Mouse (Mus musculus) liver, embryonic 12.5 days (tissue): ENCODE results near the gene Pwp2. TPM values are rescaled to one million over a fixed set of nuclear protein-coding genes. Genes with fewer than 3 reads are reported as not detected.

Experiments
- ATAC-seq: fragments of 200-750 bp; cut with Nextera tagmentation; 2 replicates; pipeline ENCODE4 v1.8.0; 2017; ENCODE audit warnings: moderate number of reproducible peaks, mild to moderate bottlenecking, moderate library complexity
- H3K27ac ChIP-seq: fragments of 300-500 bp; sonication (generic); 2 replicates; pipeline ENCODE4 v1.5.1; 2016; ENCODE audit warnings: mild to moderate bottlenecking
- H3K27me3 ChIP-seq: fragments of 300-500 bp; sonication (generic); replicated peaks from 2 replicates; pipeline ENCODE4 v1.6.1; 2016; ENCODE audit warnings: mild to moderate bottlenecking, moderate library complexity
- H3K36me3 ChIP-seq: fragments of 300-500 bp; sonication (generic); 2 replicates; pipeline ENCODE4 v1.6.1; 2016; ENCODE audit warnings: mild to moderate bottlenecking, moderate library complexity
- H3K4me1 ChIP-seq: fragments of 300-500 bp; sonication (generic); 2 replicates; pipeline ENCODE4 v1.6.1; 2016
- H3K4me2 ChIP-seq: fragments of 300-500 bp; sonication (generic); 2 replicates; pipeline ENCODE4 v1.6.1; 2016; ENCODE audit warnings: mild to moderate bottlenecking, moderate library complexity
- H3K4me3 ChIP-seq: fragments of 300-500 bp; sonication (generic); 2 replicates; pipeline ENCODE4 v1.5.1; 2016; ENCODE audit warnings: mild to moderate bottlenecking, moderate library complexity
- H3K9ac ChIP-seq: fragments of 300-500 bp; sonication (generic); 2 replicates; pipeline ENCODE4 v1.6.1; 2016; ENCODE audit warnings: mild to moderate bottlenecking, moderate library complexity
- H3K9me3 ChIP-seq: fragments of 300-500 bp; sonication (generic); replicated peaks from 2 replicates; pipeline ENCODE4 v1.6.1; 2016; ENCODE audit warnings: mild to moderate bottlenecking, moderate library complexity
- WGBS: fragments of 180-500 bp; shearing (Covaris S2); methylation state at CpG from one replicate; pipeline ENCODE4 v1.1.7; 2016; ENCODE audit not compliant: insufficient replicate concordance; 5-methylcytosine and 5-hydroxymethylcytosine counted together
- polyA plus RNA-seq: library from polyadenylated mRNA; unstranded; fragments of >200 nt; fragmentation: Nextera tagmentation; extraction: Ambion mirVana; gene quantifications from 2 replicates; pipeline ENCODE4 v1.2.1, GENCODE M21; 2016

Gene Pwp2
- polyA plus RNA-seq, 1 experiment from 2014 or later, result 25.5 TPM

DNA sequence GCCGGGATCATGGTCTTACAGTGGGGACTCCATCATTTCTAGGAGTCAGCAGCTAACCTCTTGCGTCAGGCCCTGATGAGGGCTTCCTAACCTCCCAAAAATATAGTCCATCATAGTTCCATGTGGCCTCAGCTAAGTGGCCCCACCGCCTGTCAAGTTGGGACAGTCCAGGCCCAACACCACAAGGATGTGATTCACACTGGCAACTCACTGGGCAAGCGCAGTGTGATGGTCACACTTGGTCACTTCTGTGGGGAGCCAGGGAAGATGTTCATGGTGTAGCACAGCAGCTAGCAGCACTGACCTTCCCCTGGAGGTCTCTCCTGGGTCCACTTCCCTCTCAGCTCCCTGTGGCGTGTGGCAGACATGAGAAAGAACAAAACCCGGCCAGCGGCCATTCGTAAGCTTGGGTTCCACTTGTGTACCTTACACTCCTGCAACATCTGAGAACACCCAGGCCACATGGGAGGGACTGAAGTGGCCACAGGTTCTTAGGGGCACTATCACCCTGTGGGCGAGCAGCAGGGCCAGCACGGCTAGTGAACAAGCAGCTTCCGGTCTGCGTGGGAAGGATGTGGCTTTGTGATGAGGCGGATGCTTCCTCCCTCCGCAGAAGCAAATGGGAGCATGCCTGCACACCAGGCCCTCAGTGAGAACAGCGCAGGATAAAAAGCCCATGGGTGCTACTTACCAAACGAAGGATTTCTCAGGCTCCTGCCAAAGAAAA is 24.4 kb downstream of the Pwp2 start:
- H3K27ac ChIP-seq, result no peak overlapping the region
- no peaks in the 10 kb centered on the region for H3K27me3 ChIP-seq

DNA sequence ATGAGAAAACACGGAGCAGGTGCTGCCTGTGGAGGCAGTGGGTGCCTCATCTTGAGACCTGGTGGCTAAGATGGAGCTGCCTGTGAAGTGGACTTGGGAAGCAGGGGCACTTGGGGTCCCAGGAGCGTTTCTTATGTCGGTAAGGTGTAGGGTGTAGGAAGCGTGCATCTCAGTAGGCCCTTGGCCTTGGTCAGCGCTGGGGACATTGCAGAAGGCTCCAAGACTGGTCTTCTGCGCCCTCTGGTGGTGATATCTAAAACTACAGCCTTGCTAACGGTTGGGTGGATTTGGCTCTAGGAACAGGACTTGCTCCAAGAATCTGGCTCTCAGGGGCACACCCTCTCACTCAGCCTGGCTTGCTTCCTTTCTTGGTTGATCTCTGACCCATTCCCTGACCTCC is 25.0 kb downstream of the Pwp2 start:
- Histone ChIP-seq H3K9me3 (no peaks in the 10 kb centered on the region), H3K36me3 (peaks cover 34% of the 10 kb centered on the region), H3K27ac (peak overlapping the region; percentile 49), H3K4me3 (peak overlapping the region; percentile 36; the same call in 1 of the 2 replicates), H3K9ac (peak overlapping the region; percentile 25; the same call in 1 of the 2 replicates), H3K27me3 (no peaks in the 10 kb centered on the region), H3K4me1 (peaks cover 19% of the 10 kb centered on the region), H3K4me2 (peak overlapping the region; percentile 59)
- ATAC-seq, result peak; percentile 55
- 2% methylated on average over 7 of the region's 7 CpGs for whole genome bisulfite sequencing

More for the DNA sequence above, 24.4 kb downstream of the Pwp2 start:
- Histone ChIP-seq H3K36me3 (peaks cover 40% of the 10 kb centered on the region), H3K4me1 (peaks cover 19% of the 10 kb centered on the region), H3K4me3 (no peak overlapping the region), H3K9me3 (no peaks in the 10 kb centered on the region), H3K9ac (no peak overlapping the region), H3K4me2 (no peak overlapping the region)
- WGBS, result 56% methylated on average over 16 of the region's 16 CpGs
- peak; percentile 6; the same call in 1 of the 2 replicates for ATAC-seq

DNA sequence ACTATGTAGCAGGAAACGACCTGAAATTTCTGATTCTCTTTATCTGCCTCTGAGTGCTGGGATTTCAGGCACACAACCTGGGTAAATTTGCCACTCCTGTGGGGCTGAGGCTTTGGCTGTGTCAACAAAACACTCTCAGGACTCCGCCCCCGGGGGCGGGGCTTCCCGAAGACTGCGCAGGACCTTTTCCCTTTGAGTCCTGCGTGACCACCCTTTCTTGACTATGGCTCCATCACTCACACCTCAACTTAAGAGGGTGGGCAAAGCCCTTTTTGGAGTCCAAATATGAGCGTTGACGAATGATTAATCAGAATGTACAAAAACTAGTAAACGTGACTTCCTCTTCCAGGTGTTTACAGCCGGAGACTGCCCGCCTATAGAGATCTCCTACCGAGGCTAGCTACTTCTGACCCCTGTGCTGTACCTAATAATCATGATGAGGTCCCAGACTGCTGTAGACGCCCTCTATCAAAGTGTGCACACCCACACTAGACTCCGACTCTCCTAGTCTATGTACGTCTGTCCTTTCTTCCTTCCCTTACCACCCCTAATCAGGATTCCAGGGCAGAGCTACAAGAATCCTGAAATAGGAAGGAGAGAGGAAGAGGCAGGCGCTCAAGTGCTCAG is 25.6 kb downstream of the Pwp2 start:
- Histone ChIP-seq H3K4me3 (peak overlapping the region; percentile 36), H3K9ac (peak overlapping the region; percentile 25; the same call in 1 of the 2 replicates), H3K36me3 (peaks cover 28% of the 10 kb centered on the region), H3K27ac (peak overlapping the region; percentile 49), H3K9me3 (no peaks in the 10 kb centered on the region), H3K4me1 (peaks cover 19% of the 10 kb centered on the region), H3K4me2 (peak overlapping the region; percentile 59), H3K27me3 (no peaks in the 10 kb centered on the region)
- WGBS, result 15% methylated on average over 17 of the region's 17 CpGs
- ATAC-seq, result peak; percentile 43

DNA sequence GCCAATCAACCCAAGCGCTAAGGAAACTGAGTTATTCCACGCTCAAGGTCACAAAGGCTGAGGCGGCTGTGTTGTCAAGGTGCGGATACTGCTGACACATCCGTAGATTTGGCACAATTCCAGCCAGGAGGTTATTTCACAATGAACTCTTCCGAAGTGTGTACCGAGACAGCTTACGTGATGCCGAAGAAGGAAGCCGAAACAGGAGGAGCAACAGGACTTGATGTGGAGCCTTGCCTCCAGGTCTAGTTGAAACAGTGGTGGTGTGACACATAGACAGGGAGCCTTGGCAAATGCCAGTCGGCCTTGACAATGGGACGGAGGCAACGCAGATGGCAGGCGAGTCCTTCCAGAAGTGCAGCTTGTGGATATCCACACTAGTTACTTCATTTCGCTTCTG is 26.9 kb downstream of the Pwp2 start:
- H3K4me1 ChIP-seq, result peaks cover 19% of the 10 kb centered on the region
- H3K4me2 ChIP-seq, result no peak overlapping the region
- no peak overlapping the region for H3K9ac ChIP-seq
- no peaks in the 10 kb centered on the region for H3K27me3 ChIP-seq
- H3K4me3 ChIP-seq, result no peak overlapping the region
- no peak for ATAC-seq
- peaks cover 18% of the 10 kb centered on the region for H3K36me3 ChIP-seq
- H3K9me3 ChIP-seq, result no peaks in the 10 kb centered on the region
- H3K27ac ChIP-seq, result no peak overlapping the region
- 80% methylated on average over 15 of the region's 15 CpGs for WGBS

GRCm38 (mm10) chr10:78156926-78157325 is 28.0 kb downstream of the Pwp2 start:
- no peak for ATAC-seq
- WGBS, result 58% methylated on average over 6 of the region's 6 CpGs
- Histone ChIP-seq H3K27me3 (0 out of 2 replicates have a peak, but pooled peaks cover 6% of the 10 kb centered on the region), H3K9me3 (no peaks in the 10 kb centered on the region), H3K9ac (no peak overlapping the region), H3K4me2 (no peak overlapping the region), H3K36me3 (peaks cover 8% of the 10 kb centered on the region; the same call in 1 of the 2 replicates), H3K27ac (no peak overlapping the region), H3K4me3 (no peak overlapping the region), H3K4me1 (peaks cover 19% of the 10 kb centered on the region)

DNA sequence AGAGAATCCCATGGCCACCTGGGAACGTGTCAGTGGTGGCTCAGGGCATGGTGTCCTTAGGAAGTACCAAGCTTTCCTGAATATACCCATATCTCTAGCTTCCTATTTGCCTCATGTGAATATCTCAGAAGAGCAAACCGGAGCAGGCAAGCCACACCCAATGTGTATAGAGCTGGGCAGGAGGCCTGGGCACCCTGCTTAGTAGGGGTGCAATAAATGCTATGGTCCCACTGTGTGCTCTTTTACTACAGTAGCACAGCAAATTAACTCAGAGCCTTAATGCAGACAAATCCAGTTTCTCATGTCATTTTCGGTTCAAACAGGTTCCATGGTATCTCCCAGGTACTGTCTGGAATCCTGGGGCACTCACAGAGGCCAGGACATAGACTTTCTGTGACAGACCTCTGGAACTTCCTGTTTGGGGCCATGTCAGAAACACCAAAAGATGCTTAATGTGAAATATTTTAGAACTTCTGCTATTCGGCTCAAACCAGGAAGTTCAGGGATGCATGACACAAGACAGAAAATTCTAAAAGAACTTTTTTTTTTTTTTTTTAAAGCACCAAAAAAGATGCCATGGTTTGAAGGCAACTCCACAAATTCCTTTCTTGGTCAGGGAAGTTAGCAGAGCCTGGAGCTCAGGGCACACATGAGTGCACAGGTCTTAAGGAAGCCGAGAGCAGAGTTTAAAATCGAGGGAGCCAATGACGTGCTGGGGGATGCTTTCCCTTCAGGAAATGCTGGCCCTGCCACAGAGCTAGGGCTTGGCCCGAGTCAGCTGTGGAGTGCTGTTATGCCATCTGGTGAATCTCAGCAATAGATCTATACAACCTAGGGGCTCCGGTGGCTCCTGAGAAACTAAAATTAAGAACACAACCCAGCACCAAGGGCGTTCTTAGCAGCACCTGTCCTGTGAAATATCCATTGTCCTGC is 35.8 kb downstream of the Pwp2 start:
- WGBS, result 40% methylated on average over 10 of the region's 10 CpGs
- no peaks in the 10 kb centered on the region for H3K9me3 ChIP-seq
- H3K4me1 ChIP-seq, result peaks cover 15% of the 10 kb centered on the region; the same call in 1 of the 2 replicates
- no peak overlapping the region for H3K27ac ChIP-seq
- H3K9ac ChIP-seq, result no peak overlapping the region
- no peak overlapping the region for H3K4me3 ChIP-seq
- no peaks in the 10 kb centered on the region for H3K36me3 ChIP-seq
- no peak for ATAC-seq
- H3K4me2 ChIP-seq, result no peak overlapping the region
- 0 out of 2 replicates have a peak, but pooled peaks cover 11% of the 10 kb centered on the region for H3K27me3 ChIP-seq

- Histone ChIP-seq H3K9ac (no peak overlapping the region), H3K27ac (no peak overlapping the region), H3K4me1 (peaks cover 19% of the 10 kb centered on the region; the same call in 1 of the 2 replicates), H3K36me3 (no peaks in the 10 kb centered on the region), H3K9me3 (no peaks in the 10 kb centered on the region), H3K4me2 (no peak overlapping the region), H3K4me3 (no peak overlapping the region), H3K27me3 (0 out of 2 replicates have a peak, but pooled peaks cover 11% of the 10 kb centered on the region)
- no peak for ATAC-seq
- 54% methylated on average over 4 of the region's 4 CpGs for WGBS
Measured at GRCm38 (mm10) chr10:78147908-78148441, 37.0 kb downstream of the Pwp2 start.

- no peak for ATAC-seq
- no peak overlapping the region for H3K9ac ChIP-seq
- H3K27ac ChIP-seq, result no peak overlapping the region
- peaks cover 15% of the 10 kb centered on the region; the same call in 1 of the 2 replicates for H3K4me1 ChIP-seq
- H3K9me3 ChIP-seq, result no peaks in the 10 kb centered on the region
- WGBS, result 28% methylated on average over 8 of the region's 8 CpGs
- no peaks in the 10 kb centered on the region for H3K27me3 ChIP-seq
- H3K4me2 ChIP-seq, result no peak overlapping the region
- no peak overlapping the region for H3K4me3 ChIP-seq
- H3K36me3 ChIP-seq, result no peaks in the 10 kb centered on the region
Measured at GRCm38 (mm10) chr10:78143727-78144505, 41.0 kb downstream of the Pwp2 start.

GRCm38 (mm10) chr10:78140843-78141242 is 44.1 kb downstream of the Pwp2 start:
- Histone ChIP-seq H3K9me3 (no peaks in the 10 kb centered on the region), H3K27ac (no peak overlapping the region), H3K4me2 (no peak overlapping the region), H3K36me3 (no peaks in the 10 kb centered on the region), H3K4me3 (no peak overlapping the region), H3K27me3 (no peaks in the 10 kb centered on the region), H3K4me1 (peaks cover 16% of the 10 kb centered on the region), H3K9ac (no peak overlapping the region)
- WGBS, result 46% methylated on average over 3 of the region's 3 CpGs
- ATAC-seq, result no peak

DNA sequence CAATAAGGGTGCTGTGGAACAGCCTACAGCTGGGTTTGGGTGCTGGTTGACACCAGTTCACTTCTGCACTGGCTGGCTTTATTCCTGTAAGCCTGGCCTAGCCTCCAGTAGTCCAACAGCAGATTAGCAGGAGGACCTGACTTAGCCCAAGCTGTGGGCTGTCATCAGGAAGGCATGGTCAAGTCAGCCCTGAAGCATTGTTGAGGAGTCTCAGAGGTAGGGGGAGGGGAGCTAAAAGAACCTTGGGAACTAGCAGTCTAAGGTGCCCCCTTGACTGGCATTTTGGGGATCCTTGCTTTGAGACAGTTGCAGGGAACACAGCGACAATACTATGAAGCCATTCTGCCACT is 44.7 kb downstream of the Pwp2 start:
- H3K4me2 ChIP-seq, result no peak overlapping the region
- H3K4me3 ChIP-seq, result no peak overlapping the region
- 52% methylated on average over 1 of the region's 1 CpGs for WGBS

More for the DNA sequence above, 44.7 kb downstream of the Pwp2 start:
- Histone ChIP-seq H3K9ac (no peak overlapping the region), H3K36me3 (no peaks in the 10 kb centered on the region), H3K27ac (no peak overlapping the region), H3K4me1 (peaks cover 23% of the 10 kb centered on the region), H3K9me3 (no peaks in the 10 kb centered on the region), H3K27me3 (no peaks in the 10 kb centered on the region)
- no peak for ATAC-seq
